In genomic region chr17:66208803-66209515, GRCm38 (mm10) we compare ENCODE assay signal across 8 mouse cellular contexts.
DNase-seq lines count a peak whose midpoint lies in the region; ATAC-seq and TF ChIP-seq lines count a peak whose summit lies in the region.
"Not testable (repeated sequence)": the region's sequence is repeated elsewhere in the genome, so short reads cannot be mapped to it uniquely, and the experiment has no call there.

No protein-coding gene starts in this region.

- CTCF ChIA-PET in Patski (lab: Charles Lee) = interaction anchor here (1.4 kb wide), 1 partner anchor 12 kb away, joined by 3 read pairs; no protein-coding TSS in a partner anchor

- TF ChIP-seq EP300 in heart, adult 2 months (IDR thresholded peaks at IDR 0.05; ENCODE audit: insufficient read depth, low read depth, low read length) = not testable (repeated sequence)

- DNase-seq in Patski (ENCODE audit: low read depth, low spot score); forebrain, embryonic 11.5 days (ENCODE audit: low spot score); heart, adult 2 months; kidney, postnatal 0 days (ENCODE audit: low spot score): not testable (repeated sequence)

- intact Hi-C loops in heart, adult 2 months (cut with DNase I) = not testable (repeated sequence)

- H3K9ac ChIP-seq in forebrain, embryonic 11.5 days (ENCODE audit: low read length); heart, adult 2 months (ENCODE audit: low read depth, low read length); hindbrain, embryonic 15.5 days; kidney, postnatal 0 days (ENCODE audit: low read depth, low read length); liver, embryonic 16.5 days (ENCODE audit: low read depth, low read length); midbrain, embryonic 13.5 days (replicated peaks); stomach, embryonic 15.5 days: not testable (repeated sequence)

- peak; percentile 29 for TF ChIP-seq CTCF in Patski (IDR thresholded peaks at IDR 0.05)
- peak; percentile 38 for TF ChIP-seq CTCF in heart, adult 2 months (IDR thresholded peaks at IDR 0.05)
- TF ChIP-seq CTCF in kidney, postnatal 0 days (IDR thresholded peaks at IDR 0.05; ENCODE audit: low read depth) = 0 out of 2 replicates have a peak, but pooled peaks have one; percentile 24

- H3K27ac ChIP-seq in forebrain, embryonic 11.5 days (ENCODE audit: low read depth, low read length); heart, adult 2 months; hindbrain, embryonic 15.5 days (replicated peaks); kidney, postnatal 0 days; liver, embryonic 16.5 days (ENCODE audit: low read length); midbrain, embryonic 13.5 days; stomach, embryonic 15.5 days: not testable (repeated sequence)

- TF ChIP-seq POLR2A in heart, adult 2 months (IDR thresholded peaks at IDR 0.05; ENCODE audit: insufficient read depth, low read depth, low read length) = not testable (repeated sequence)

- H3K4me2 ChIP-seq in forebrain, embryonic 11.5 days (ENCODE audit: low read depth, low read length, severe bottlenecking); hindbrain, embryonic 15.5 days; kidney, postnatal 0 days (ENCODE audit: low read length); liver, embryonic 16.5 days (ENCODE audit: low read depth, low read length); midbrain, embryonic 13.5 days (replicated peaks); stomach, embryonic 15.5 days: not testable (repeated sequence)

- H3K4me3 ChIP-seq in forebrain, embryonic 11.5 days (ENCODE audit: low read depth, low read length); heart, adult 2 months; hindbrain, embryonic 15.5 days; kidney, postnatal 0 days (replicated peaks; ENCODE audit: low read depth, low read length); liver, embryonic 16.5 days (ENCODE audit: low read depth, low read length); midbrain, embryonic 13.5 days (replicated peaks); stomach, embryonic 15.5 days (replicated peaks): not testable (repeated sequence)

- in situ Hi-C loops in Patski (cut with MboI; ENCODE audit: low pct_unique_long_range_greater_than_20kb) = not testable (repeated sequence)

- not testable (repeated sequence) for H3K79me2 ChIP-seq in heart, adult 2 months (replicated peaks; ENCODE audit: control insufficient read depth, insufficient read depth, low read length)

- H3K9me3 ChIP-seq in forebrain, embryonic 11.5 days (ENCODE audit: control insufficient read depth, low read length); hindbrain, embryonic 15.5 days; kidney, postnatal 0 days (replicated peaks; ENCODE audit: low read length); liver, embryonic 16.5 days (replicated peaks; ENCODE audit: control insufficient read depth, low read length); midbrain, embryonic 13.5 days; stomach, embryonic 15.5 days: not testable (repeated sequence)

- peak; percentile 90 for ATAC-seq in Patski
- ATAC-seq in forebrain, embryonic 11.5 days (replicated peaks; ENCODE audit: low FRiP score) = peak; percentile 66; the same call in 1 of the 2 replicates
- peak; percentile 77; the same call in 1 of the 2 replicates for ATAC-seq in hindbrain, embryonic 15.5 days (ENCODE audit: low FRiP score, low read depth)
- peak; percentile 82 for ATAC-seq in kidney, postnatal 0 days (replicated peaks; ENCODE audit: low FRiP score, low read depth)
- ATAC-seq in liver, embryonic 16.5 days (ENCODE audit: low read depth) = 0 out of 2 replicates have a peak, but pooled peaks have one; percentile 37
- peak; percentile 85 for ATAC-seq in midbrain, embryonic 13.5 days
- peak; percentile 68 for ATAC-seq in stomach, embryonic 15.5 days (ENCODE audit: insufficient read depth, low FRiP score, low read depth)

- POLR2A ChIA-PET in Patski (lab: Charles Lee) = not testable (repeated sequence)

- WGBS in forebrain, embryonic 11.5 days = 48% methylated on average over 3 of the region's 6 CpGs
- WGBS in heart, adult 2 months = 49% methylated on average over 4 of the region's 6 CpGs
- WGBS in hindbrain, embryonic 15.5 days = 46% methylated on average over 3 of the region's 6 CpGs
- WGBS in kidney, postnatal 0 days = 25% methylated on average over 2 of the region's 6 CpGs
- WGBS in liver, embryonic 16.5 days (ENCODE audit: insufficient replicate concordance) = 35% methylated on average over 3 of the region's 6 CpGs
- WGBS in midbrain, embryonic 13.5 days = 44% methylated on average over 3 of the region's 6 CpGs
- WGBS in stomach, embryonic 15.5 days = 35% methylated on average over 4 of the region's 6 CpGs

- H3K4me1 ChIP-seq in forebrain, embryonic 11.5 days (replicated peaks; ENCODE audit: control insufficient read depth, insufficient read depth, low read length); heart, adult 2 months (ENCODE audit: control insufficient read depth, insufficient read depth, low read length); hindbrain, embryonic 15.5 days (replicated peaks); kidney, postnatal 0 days (replicated peaks; ENCODE audit: insufficient read depth, low read length); liver, embryonic 16.5 days (ENCODE audit: control insufficient read depth, low read depth, low read length); midbrain, embryonic 13.5 days (replicated peaks); stomach, embryonic 15.5 days: not testable (repeated sequence)

- H3K27me3 ChIP-seq in Patski = peaks cover 30% of the 10 kb centered on the region
- not testable (repeated sequence) for H3K27me3 ChIP-seq in forebrain, embryonic 11.5 days (ENCODE audit: control insufficient read depth, insufficient read depth, low read length); heart, adult 2 months (ENCODE audit: control insufficient read depth, insufficient read depth, low read length); hindbrain, embryonic 15.5 days; kidney, postnatal 0 days (ENCODE audit: insufficient read depth, low read length); liver, embryonic 16.5 days (ENCODE audit: control insufficient read depth, insufficient read depth, low read depth, low read length); midbrain, embryonic 13.5 days; stomach, embryonic 15.5 days (replicated peaks)

- not testable (repeated sequence) for H3K36me3 ChIP-seq in forebrain, embryonic 11.5 days (ENCODE audit: control insufficient read depth, insufficient read depth, low read length); heart, adult 2 months (ENCODE audit: control insufficient read depth, insufficient read depth, low read length); hindbrain, embryonic 15.5 days; kidney, postnatal 0 days (ENCODE audit: insufficient read depth, low read length); liver, embryonic 16.5 days (ENCODE audit: control insufficient read depth, insufficient read depth); midbrain, embryonic 13.5 days; stomach, embryonic 15.5 days

Comparison
In these comparisons a context has a peak if more than half of its experiments do, and no peak if none do; other contexts are left out.
1. ATAC-seq: peak in every context shown above with its lines; median percentile 90 in Patski; 85 in midbrain, embryonic 13.5 days; 82 in kidney, postnatal 0 days; 77 in hindbrain, embryonic 15.5 days; 68 in stomach, embryonic 15.5 days; 66 in forebrain, embryonic 11.5 days; 37 in liver, embryonic 16.5 days.